Mouse (Mus musculus) bone marrow, adult 2 months (tissue): ENCODE results near the gene Hps1. TPM values are rescaled to one million over a fixed set of nuclear protein-coding genes. Genes with fewer than 3 reads are reported as not detected.

Experiments
- H3K27ac ChIP-seq: fragments of 200-500 bp; 2 replicates; pipeline ENCODE4 v1.5.1; 2012; ENCODE audit warnings: low read depth, mild to moderate bottlenecking, control low read depth, inconsistent platforms, low read length; ENCODE audit not compliant: control insufficient read depth, poor library complexity, insufficient read depth
- H3K4me1 ChIP-seq: fragments of 200-500 bp; 2 replicates; pipeline ENCODE4 v1.6.1; 2011; ENCODE audit warnings: low read length; ENCODE audit not compliant: control insufficient read depth, insufficient read depth
- H3K4me3 ChIP-seq: fragments of 200-500 bp; replicated peaks from 2 replicates; pipeline ENCODE3; 2011; ENCODE audit warnings: mild to moderate bottlenecking, low read depth, low read length, control low read depth; ENCODE audit not compliant: control insufficient read depth
- CTCF ChIP-seq: fragments of 200-500 bp; IDR thresholded peaks from 2 replicates; pipeline ENCODE4 v1.5.1; 2011; ENCODE audit warnings: low read length, control low read depth; ENCODE audit not compliant: control insufficient read depth, insufficient read depth
- POLR2A ChIP-seq: fragments of 200-500 bp; IDR thresholded peaks from 2 replicates; pipeline ENCODE4 v1.6.1; 2011; ENCODE audit warnings: low read depth, mild to moderate bottlenecking, control low read depth, low read length, borderline replicate concordance; ENCODE audit not compliant: control insufficient read depth
- WGBS: fragments of 180-500 bp; shearing (Covaris S2); methylation state at CpG from one replicate; pipeline ENCODE4 v1.1.7; 2018; 5-methylcytosine and 5-hydroxymethylcytosine counted together
- polyA plus RNA-seq: library from polyadenylated mRNA; stranded (reverse); fragments of >200 nt; gene quantifications from 2 replicates; pipeline ENCODE4 v1.2.4, GENCODE M21; 2011; ENCODE audit warnings: low replicate concordance; ENCODE audit not compliant: missing spikeins, insufficient read depth, insufficient read length

Hps1 gene
- polyA plus RNA-seq, 1 experiment = 16.1 TPM

DNA sequence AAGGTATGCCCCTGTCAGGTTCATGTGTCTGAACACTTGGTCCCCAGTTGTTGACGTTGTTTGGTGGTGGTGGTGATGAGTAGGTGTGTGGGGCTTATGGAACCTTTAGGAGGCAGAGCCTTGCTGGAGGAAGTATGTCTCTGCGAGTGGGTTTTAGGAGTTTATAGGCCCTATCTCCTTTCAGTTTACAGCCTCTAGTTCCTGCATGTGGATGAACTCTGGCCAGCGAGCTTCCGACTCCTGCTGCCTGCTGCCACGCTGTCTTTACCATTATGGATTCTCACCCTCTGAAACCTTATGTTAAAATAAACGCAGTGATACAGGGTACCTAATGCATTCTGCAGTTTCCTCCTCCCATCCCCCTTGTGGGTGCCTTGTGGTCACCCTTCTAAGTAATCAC lies 40.0 kb downstream of the Hps1 start:
- H3K4me1 ChIP-seq = peaks cover 1% of the 10 kb centered on the region

DNA sequence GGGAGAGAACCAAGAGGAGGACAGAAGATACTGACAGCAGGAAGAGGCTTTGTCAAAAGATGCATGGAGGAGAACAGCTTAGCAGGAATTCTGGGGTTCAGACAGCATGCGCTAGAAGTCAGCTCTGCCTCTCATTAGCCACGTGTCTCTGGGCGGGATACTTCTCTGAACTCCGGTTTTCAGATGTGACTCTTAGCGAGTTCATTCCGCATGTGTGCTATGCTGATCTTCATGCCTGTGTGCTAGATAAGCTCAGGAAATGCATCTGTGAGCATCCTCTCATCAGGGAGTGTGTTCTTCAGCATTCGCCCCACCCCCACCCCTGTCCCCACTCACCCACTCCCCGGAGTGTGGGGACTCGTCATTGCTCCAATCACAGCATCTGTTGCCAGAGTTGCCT lies 42.0 kb downstream of the Hps1 start:
- 80% methylated on average over 9 of the region's 9 CpGs for WGBS
- H3K27ac ChIP-seq = no peak overlapping the region
- H3K4me1 ChIP-seq = no peaks in the 10 kb centered on the region; the same call in 1 of the 2 replicates
- H3K4me3 ChIP-seq = no peak overlapping the region
- TF ChIP-seq CTCF (no peak), POLR2A (no peak)

More for the DNA sequence above, 40.0 kb downstream of the Hps1 start:
- Histone ChIP-seq H3K27ac (no peak overlapping the region), H3K4me3 (no peak overlapping the region)
- TF ChIP-seq CTCF (no peak), POLR2A (no peak)
- WGBS = 68% methylated on average over 6 of the region's 6 CpGs

DNA sequence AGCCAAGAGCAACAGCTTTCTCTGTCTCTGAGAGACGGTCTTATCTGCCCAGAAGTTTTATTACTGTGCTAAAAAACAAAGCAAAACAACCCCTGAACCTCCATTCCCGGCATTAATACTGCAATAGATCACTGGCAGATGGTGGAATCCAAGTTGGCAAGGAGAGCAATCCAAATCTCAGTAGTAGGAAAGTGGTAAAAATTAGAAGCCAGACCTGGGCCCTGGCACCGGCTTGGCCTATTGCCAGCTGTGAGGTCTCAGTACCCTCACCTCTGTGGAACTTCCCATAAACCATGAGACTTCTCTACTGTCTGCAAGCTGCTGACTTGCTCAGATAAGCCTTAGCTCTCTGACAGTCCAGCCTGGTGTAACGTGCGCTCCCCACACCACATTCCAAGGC lies 44.8 kb downstream of the Hps1 start:
- H3K27ac ChIP-seq = no peak overlapping the region
- H3K4me1 ChIP-seq = no peaks in the 10 kb centered on the region; the same call in 1 of the 2 replicates
- TF ChIP-seq POLR2A (no peak), CTCF (no peak)
- WGBS = 67% methylated on average over 5 of the region's 5 CpGs
- no peak overlapping the region for H3K4me3 ChIP-seq

- TF ChIP-seq POLR2A = no peak
- WGBS = 74% methylated on average over 4 of the region's 4 CpGs
These were observed 52.4 kb downstream of the Hps1 start for GRCm38 (mm10) chr19:42727424-42727823.

DNA sequence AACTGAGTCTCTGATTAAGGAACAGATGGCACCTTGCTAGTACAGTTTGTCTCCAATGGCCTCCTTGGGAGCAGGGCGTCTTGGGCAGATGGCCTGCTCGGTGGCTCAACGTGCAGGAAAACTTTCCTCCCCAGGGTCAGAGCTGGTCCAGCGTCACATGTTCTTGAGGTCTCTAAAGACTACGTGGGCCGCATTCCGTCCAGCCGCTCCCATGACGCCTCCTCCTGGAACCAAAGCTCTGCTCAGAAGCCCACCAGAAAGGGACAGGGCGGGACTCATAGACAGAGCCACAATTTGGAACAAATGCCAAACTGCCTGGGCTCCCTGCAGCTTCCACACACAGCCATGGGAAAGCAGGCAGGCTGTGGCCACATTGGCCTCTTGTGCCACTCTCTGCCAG lies 53.0 kb downstream of the Hps1 start:
- Histone ChIP-seq H3K4me3 (no peak overlapping the region), H3K27ac (no peak overlapping the region), H3K4me1 (no peaks in the 10 kb centered on the region)
- TF ChIP-seq POLR2A (no peak), CTCF (no peak)
- WGBS = 87% methylated on average over 10 of the region's 10 CpGs

More at GRCm38 (mm10) chr19:42727424-42727823, 52.4 kb downstream of the Hps1 start:
- Histone ChIP-seq H3K4me3 (no peak overlapping the region), H3K4me1 (no peaks in the 10 kb centered on the region), H3K27ac (no peak overlapping the region)

GRCm38 (mm10) chr19:42725973-42726350 lies 53.8 kb downstream of the Hps1 start:
- no peaks in the 10 kb centered on the region for H3K4me1 ChIP-seq
- no peak overlapping the region for H3K27ac ChIP-seq
- H3K4me3 ChIP-seq = no peak overlapping the region
- TF ChIP-seq POLR2A (no peak), CTCF (no peak)
- 79% methylated on average over 3 of the region's 3 CpGs for WGBS

- 33% methylated on average over 16 of the region's 16 CpGs for WGBS
- no peak for TF ChIP-seq CTCF
- no peak for TF ChIP-seq POLR2A
- Histone ChIP-seq H3K4me1 (no peaks in the 10 kb centered on the region), H3K27ac (no peak overlapping the region), H3K4me3 (no peak overlapping the region)
These were observed 54.5 kb downstream of the Hps1 start for GRCm38 (mm10) chr19:42725056-42725972.

DNA sequence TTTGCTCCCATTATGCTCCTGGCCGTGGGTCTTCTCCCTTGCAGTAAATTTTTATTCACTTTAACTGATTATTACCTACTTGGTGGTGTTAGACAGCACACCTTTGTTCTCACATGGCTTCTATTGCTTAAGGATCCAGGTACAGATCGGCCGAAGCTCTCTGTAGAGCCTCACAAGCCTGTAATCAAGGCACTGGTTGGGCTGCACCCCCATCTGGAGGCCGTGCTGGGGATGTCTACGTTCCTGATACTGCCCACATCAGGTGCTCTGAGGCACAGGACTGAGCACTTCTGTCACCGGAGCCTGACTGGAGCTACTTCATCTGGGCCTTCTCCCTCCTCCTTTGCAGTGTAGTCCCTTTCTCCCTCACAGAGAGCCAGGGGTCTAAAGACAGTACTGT lies 56.5 kb downstream of the Hps1 start:
- Histone ChIP-seq H3K4me3 (no peak overlapping the region), H3K4me1 (no peaks in the 10 kb centered on the region), H3K27ac (no peak overlapping the region)
- 78% methylated on average over 6 of the region's 6 CpGs for WGBS
- no peak for TF ChIP-seq CTCF
- TF ChIP-seq POLR2A = no peak

DNA sequence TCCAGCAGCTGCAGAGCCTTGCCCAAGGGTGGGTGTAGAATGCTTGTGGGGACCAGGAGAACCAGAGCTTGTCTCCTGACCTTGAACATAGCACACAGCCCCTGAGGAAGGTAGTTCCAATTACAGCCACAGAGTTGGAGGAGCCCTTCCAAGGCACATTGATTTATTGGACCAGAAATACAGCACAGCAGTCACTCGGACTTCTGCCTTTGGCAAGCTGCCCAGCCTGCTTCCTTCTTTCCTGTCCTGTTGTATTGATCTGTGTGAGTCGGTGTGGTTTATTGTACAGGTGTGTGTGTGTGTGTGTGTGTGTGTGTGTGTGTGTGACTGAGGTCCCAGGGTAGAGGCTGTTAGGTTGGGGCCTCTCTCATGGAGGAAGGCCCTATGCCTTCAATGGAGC lies 57.3 kb downstream of the Hps1 start:
- TF ChIP-seq CTCF (no peak), POLR2A (no peak)
- Histone ChIP-seq H3K27ac (no peak overlapping the region), H3K4me3 (no peak overlapping the region), H3K4me1 (no peaks in the 10 kb centered on the region)
- whole genome bisulfite sequencing = 19% methylated on average over 2 of the region's 2 CpGs
